Mouse (Mus musculus): ENCODE data around the gene Nxpe5. TPM values are rescaled to one million over a fixed set of nuclear protein-coding genes. Genes with fewer than 3 reads are reported as not detected.

Nxpe5 gene
- polyA plus RNA-seq, 1 experiment from 2014 or later = 0.11 TPM

- Histone ChIP-seq H3K4me3 (ENCODE audit: low read depth, low read length) (no peak overlapping the region), H3K27me3 (replicated peaks; ENCODE audit: insufficient read depth, low read length) (no peaks in the 10 kb centered on the region), H3K36me3 (ENCODE audit: insufficient read depth, low read length) (0 out of 2 replicates have a peak, but pooled peaks cover 6% of the 10 kb centered on the region), H3K27ac (ENCODE audit: low read length) (no peak overlapping the region), H3K9ac (replicated peaks; ENCODE audit: low read depth) (no peak overlapping the region), H3K4me2 (replicated peaks; ENCODE audit: low read depth, low read length) (no peak overlapping the region), H3K9me3 (ENCODE audit: low read length) (no peaks in the 10 kb centered on the region), H3K4me1 (ENCODE audit: insufficient read depth, low read depth, low read length) (peaks cover 7% of the 10 kb centered on the region; the same call in 1 of the 2 replicates)
- 78% methylated on average over 10 of the region's 10 CpGs for WGBS
- TF ChIP-seq EP300 (IDR thresholded peaks at IDR 0.05) (no peak), CTCF (IDR thresholded peaks at IDR 0.05) (no peak)
- ATAC-seq = no peak
- peak; percentile 48 for DNase-seq (ENCODE audit: low spot score)
Observed at GRCm38 (mm10) chr5:138256966-138257584, 31.4 kb downstream of the Nxpe5 start.

- Histone ChIP-seq H3K27me3 (replicated peaks; ENCODE audit: insufficient read depth, low read length) (no peaks in the 10 kb centered on the region), H3K27ac (ENCODE audit: low read length) (no peak overlapping the region), H3K4me1 (ENCODE audit: insufficient read depth, low read depth, low read length) (peaks cover 7% of the 10 kb centered on the region; the same call in 1 of the 2 replicates), H3K36me3 (ENCODE audit: insufficient read depth, low read length) (0 out of 2 replicates have a peak, but pooled peaks cover 6% of the 10 kb centered on the region), H3K4me2 (replicated peaks; ENCODE audit: low read depth, low read length) (no peak overlapping the region), H3K9me3 (ENCODE audit: low read length) (no peaks in the 10 kb centered on the region), H3K9ac (replicated peaks; ENCODE audit: low read depth) (no peak overlapping the region), H3K4me3 (ENCODE audit: low read depth, low read length) (no peak overlapping the region)
- no peak for DNase-seq (ENCODE audit: low spot score)
- WGBS = 83% methylated on average over 4 of the region's 4 CpGs
- no peak for ATAC-seq
- TF ChIP-seq CTCF (IDR thresholded peaks at IDR 0.05) (no peak), EP300 (IDR thresholded peaks at IDR 0.05) (no peak)
Observed at GRCm38 (mm10) chr5:138257585-138257978, 31.9 kb downstream of the Nxpe5 start.

- 82% methylated on average over 3 of the region's 3 CpGs for WGBS
- Histone ChIP-seq H3K27ac (ENCODE audit: low read length) (no peak overlapping the region), H3K4me2 (replicated peaks; ENCODE audit: low read depth, low read length) (no peak overlapping the region), H3K4me3 (ENCODE audit: low read depth, low read length) (no peak overlapping the region), H3K9me3 (ENCODE audit: low read length) (no peaks in the 10 kb centered on the region), H3K9ac (replicated peaks; ENCODE audit: low read depth) (no peak overlapping the region), H3K4me1 (ENCODE audit: insufficient read depth, low read depth, low read length) (peaks cover 10% of the 10 kb centered on the region; the same call in 1 of the 2 replicates), H3K27me3 (replicated peaks; ENCODE audit: insufficient read depth, low read length) (no peaks in the 10 kb centered on the region), H3K36me3 (ENCODE audit: insufficient read depth, low read length) (0 out of 2 replicates have a peak, but pooled peaks cover 6% of the 10 kb centered on the region)
- no peak for DNase-seq (ENCODE audit: low spot score)
- no peak for TF ChIP-seq CTCF (IDR thresholded peaks at IDR 0.05)
- no peak for TF ChIP-seq EP300 (IDR thresholded peaks at IDR 0.05)
- ATAC-seq = no peak
Observed at GRCm38 (mm10) chr5:138258078-138258477, 32.4 kb downstream of the Nxpe5 start.

DNA sequence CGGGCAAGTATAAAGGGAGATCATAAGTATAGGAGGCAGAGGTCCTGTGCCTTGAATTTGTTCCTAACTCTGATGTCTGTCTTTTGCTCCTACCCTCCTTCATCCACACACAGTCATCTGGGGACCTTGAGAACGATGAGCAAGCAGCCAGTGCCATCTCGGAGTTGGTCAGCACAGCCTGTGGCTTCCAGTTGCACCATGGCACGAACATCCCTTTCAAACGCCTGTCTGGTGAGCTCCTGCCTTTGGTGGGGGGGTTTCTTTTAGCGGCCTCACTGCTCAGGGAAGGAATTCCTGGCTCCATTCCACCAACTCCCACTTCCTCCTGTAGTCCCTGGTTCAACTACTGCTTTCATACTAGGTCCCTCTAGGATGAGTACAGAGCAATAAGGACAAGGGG is 32.8 kb downstream of the Nxpe5 start:
- WGBS = 81% methylated on average over 6 of the region's 6 CpGs
- H3K27me3 ChIP-seq (replicated peaks; ENCODE audit: insufficient read depth, low read length) = no peaks in the 10 kb centered on the region
- H3K4me3 ChIP-seq (ENCODE audit: low read depth, low read length) = no peak overlapping the region
- peaks cover 12% of the 10 kb centered on the region; the same call in 1 of the 2 replicates for H3K4me1 ChIP-seq (ENCODE audit: insufficient read depth, low read depth, low read length)
- no peaks in the 10 kb centered on the region for H3K9me3 ChIP-seq (ENCODE audit: low read length)
- 0 out of 2 replicates have a peak, but pooled peaks cover 6% of the 10 kb centered on the region for H3K36me3 ChIP-seq (ENCODE audit: insufficient read depth, low read length)
- DNase-seq (ENCODE audit: low spot score) (no peak), ATAC-seq (no peak)
- no peak overlapping the region for H3K27ac ChIP-seq (ENCODE audit: low read length)
- no peak overlapping the region for H3K4me2 ChIP-seq (replicated peaks; ENCODE audit: low read depth, low read length)
- TF ChIP-seq CTCF (IDR thresholded peaks at IDR 0.05) = no peak
- TF ChIP-seq EP300 (IDR thresholded peaks at IDR 0.05) = no peak
- no peak overlapping the region for H3K9ac ChIP-seq (replicated peaks; ENCODE audit: low read depth)

DNA sequence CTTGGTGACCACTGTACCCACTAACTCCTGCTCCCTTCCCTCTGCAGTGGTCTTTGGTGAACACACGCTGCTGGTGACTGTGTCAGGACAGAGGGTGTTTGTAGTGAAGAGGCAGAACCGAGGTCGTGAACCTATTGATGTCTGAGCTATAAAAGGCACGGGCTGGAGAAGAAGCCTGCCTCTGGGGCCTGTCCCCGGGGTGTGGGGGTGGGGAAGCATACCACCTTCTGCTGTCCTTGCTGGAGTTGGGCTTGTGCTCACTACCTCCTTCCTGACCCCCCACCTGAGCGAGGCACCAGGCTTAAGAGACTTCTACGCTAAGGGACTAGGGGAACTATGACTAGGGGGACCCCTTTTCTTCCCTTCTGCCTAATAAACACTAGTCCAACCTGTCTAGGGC is 33.3 kb downstream of the Nxpe5 start:
- H3K27me3 ChIP-seq (replicated peaks; ENCODE audit: insufficient read depth, low read length) = no peaks in the 10 kb centered on the region
- H3K4me1 ChIP-seq (ENCODE audit: insufficient read depth, low read depth, low read length) = peaks cover 12% of the 10 kb centered on the region; the same call in 1 of the 2 replicates
- H3K9ac ChIP-seq (replicated peaks; ENCODE audit: low read depth) = no peak overlapping the region
- ATAC-seq = no peak
- H3K4me3 ChIP-seq (ENCODE audit: low read depth, low read length) = no peak overlapping the region
- WGBS = 77% methylated on average over 7 of the region's 7 CpGs
- H3K9me3 ChIP-seq (ENCODE audit: low read length) = no peaks in the 10 kb centered on the region
- DNase-seq (ENCODE audit: low spot score) = no peak
- 0 out of 2 replicates have a peak, but pooled peaks cover 6% of the 10 kb centered on the region for H3K36me3 ChIP-seq (ENCODE audit: insufficient read depth, low read length)
- TF ChIP-seq CTCF (IDR thresholded peaks at IDR 0.05) (no peak), EP300 (IDR thresholded peaks at IDR 0.05) (no peak)
- H3K4me2 ChIP-seq (replicated peaks; ENCODE audit: low read depth, low read length) = no peak overlapping the region
- H3K27ac ChIP-seq (ENCODE audit: low read length) = no peak overlapping the region

DNA sequence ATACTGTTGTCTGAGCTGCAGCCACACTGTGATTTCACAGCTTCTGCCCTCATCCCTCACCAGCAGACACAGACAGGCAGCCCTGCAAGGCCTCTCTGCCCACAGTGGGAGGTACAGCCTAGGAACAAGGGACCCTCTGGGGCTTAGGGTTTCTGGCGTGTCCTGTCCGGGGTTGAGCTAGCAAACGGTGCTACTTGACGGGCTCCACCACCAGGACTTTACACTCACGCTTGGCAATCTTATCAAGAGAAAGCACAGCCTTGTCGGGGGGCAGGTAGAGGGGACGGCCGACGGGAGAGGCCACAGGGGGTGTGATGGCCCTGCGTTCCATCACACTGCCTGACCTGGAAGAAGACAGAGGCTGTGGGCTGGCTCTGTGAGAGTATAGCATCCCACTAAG is 34.4 kb downstream of the Nxpe5 start:
- no peaks in the 10 kb centered on the region for H3K9me3 ChIP-seq (ENCODE audit: low read length)
- H3K9ac ChIP-seq (replicated peaks; ENCODE audit: low read depth) = no peak overlapping the region
- TF ChIP-seq CTCF (IDR thresholded peaks at IDR 0.05) (no peak), EP300 (IDR thresholded peaks at IDR 0.05) (no peak)
- WGBS = 80% methylated on average over 9 of the region's 10 CpGs
- peaks cover 18% of the 10 kb centered on the region for H3K4me1 ChIP-seq (ENCODE audit: insufficient read depth, low read depth, low read length)
- DNase-seq (ENCODE audit: low spot score) = no peak
- H3K27me3 ChIP-seq (replicated peaks; ENCODE audit: insufficient read depth, low read length) = no peaks in the 10 kb centered on the region
- no peak overlapping the region for H3K27ac ChIP-seq (ENCODE audit: low read length)
- H3K4me3 ChIP-seq (ENCODE audit: low read depth, low read length) = no peak overlapping the region
- no peak overlapping the region for H3K4me2 ChIP-seq (replicated peaks; ENCODE audit: low read depth, low read length)
- H3K36me3 ChIP-seq (ENCODE audit: insufficient read depth, low read length) = 0 out of 2 replicates have a peak, but pooled peaks cover 6% of the 10 kb centered on the region
- ATAC-seq = no peak
